Mouse (Mus musculus) heart, embryonic 11.5 days (tissue): ENCODE measurements at regions not wholly inside any gene's neighbourhood (a gene's known extent, or its start where the extent isn't known, plus 50 kb on each side); places are given as distances from the start of the nearest gene placed in this dataset.

ENCODE experiments used
- ATAC-seq: fragments of 200-750 bp; cut with Nextera tagmentation; replicated peaks from 2 replicates; pipeline ENCODE4 v1.8.0; 2017; ENCODE audit warnings: moderate library complexity; ENCODE audit not compliant: insufficient number of reproducible peaks, low FRiP score, low TSS enrichment
- H3K27ac ChIP-seq: fragments of 300-500 bp; sonication (generic); 2 replicates; pipeline ENCODE4 v1.5.1; 2014; ENCODE audit warnings: mild to moderate bottlenecking, low read depth, low read length
- H3K27me3 ChIP-seq: fragments of 300-500 bp; sonication (generic); 2 replicates; pipeline ENCODE4 v1.6.1; 2014; ENCODE audit warnings: mild to moderate bottlenecking, low read length, mixed read lengths; ENCODE audit not compliant: control insufficient read depth, insufficient read depth
- H3K36me3 ChIP-seq: fragments of 300-500 bp; sonication (generic); 2 replicates; pipeline ENCODE4 v1.6.1; 2014; ENCODE audit warnings: mild to moderate bottlenecking, low read length, moderate library complexity, mixed read lengths; ENCODE audit not compliant: control insufficient read depth, insufficient read depth
- H3K4me1 ChIP-seq: fragments of 300-500 bp; sonication (generic); 2 replicates; pipeline ENCODE4 v1.6.1; 2014; ENCODE audit warnings: low read length; ENCODE audit not compliant: control insufficient read depth, insufficient read depth
- H3K4me2 ChIP-seq: fragments of 300-500 bp; sonication (generic); 2 replicates; pipeline ENCODE4 v1.6.1; 2014; ENCODE audit warnings: mild to moderate bottlenecking, moderate library complexity
- H3K4me3 ChIP-seq: fragments of 300-500 bp; sonication (generic); 2 replicates; pipeline ENCODE4 v1.5.1; 2014; ENCODE audit warnings: low read depth, low read length
- H3K9ac ChIP-seq: fragments of 300-500 bp; sonication (generic); 2 replicates; pipeline ENCODE4 v1.6.1; 2014; ENCODE audit warnings: mild to moderate bottlenecking, low read depth, low read length, moderate library complexity
- H3K9me3 ChIP-seq: fragments of 300-500 bp; sonication (generic); replicated peaks from 2 replicates; pipeline ENCODE4 v1.6.1; 2016; ENCODE audit warnings: low read length; ENCODE audit not compliant: control insufficient read depth
- WGBS: fragments of 180-500 bp; shearing (Covaris S2); extraction: QIAGEN DNeasy Blood & Tissue Kit; methylation state at CpG from one replicate; pipeline ENCODE4 v1.1.7; 2014; ENCODE audit not compliant: insufficient replicate concordance; 5-methylcytosine and 5-hydroxymethylcytosine counted together

DNA sequence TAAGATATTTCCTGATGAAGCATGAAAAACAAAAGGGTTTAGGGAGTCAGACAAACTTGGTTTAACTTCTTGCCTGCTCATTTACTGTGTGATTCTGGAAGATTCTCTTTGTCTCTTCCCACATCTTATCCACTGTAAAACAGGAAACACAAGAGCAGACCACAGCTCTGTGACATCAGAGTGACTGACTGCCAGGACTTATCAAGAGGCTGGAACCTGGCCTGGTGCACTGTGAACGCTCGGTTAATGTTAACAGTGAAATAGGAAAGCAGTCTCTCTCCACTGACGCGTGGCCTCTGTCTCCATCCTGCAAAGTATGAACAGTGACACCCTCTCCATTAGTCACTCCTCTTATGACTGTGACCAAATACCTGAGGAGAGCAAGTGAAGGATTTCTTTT is 73.1 kb upstream of the Noct start:
- Histone ChIP-seq H3K27ac (no peak overlapping the region), H3K4me2 (no peak overlapping the region), H3K9ac (no peak overlapping the region), H3K4me3 (no peak overlapping the region), H3K36me3 (no peaks in the 10 kb centered on the region), H3K9me3 (no peaks in the 10 kb centered on the region), H3K4me1 (no peaks in the 10 kb centered on the region), H3K27me3 (no peaks in the 10 kb centered on the region)
- 46% methylated on average over 4 of the region's 4 CpGs for WGBS
- no peak for ATAC-seq

DNA sequence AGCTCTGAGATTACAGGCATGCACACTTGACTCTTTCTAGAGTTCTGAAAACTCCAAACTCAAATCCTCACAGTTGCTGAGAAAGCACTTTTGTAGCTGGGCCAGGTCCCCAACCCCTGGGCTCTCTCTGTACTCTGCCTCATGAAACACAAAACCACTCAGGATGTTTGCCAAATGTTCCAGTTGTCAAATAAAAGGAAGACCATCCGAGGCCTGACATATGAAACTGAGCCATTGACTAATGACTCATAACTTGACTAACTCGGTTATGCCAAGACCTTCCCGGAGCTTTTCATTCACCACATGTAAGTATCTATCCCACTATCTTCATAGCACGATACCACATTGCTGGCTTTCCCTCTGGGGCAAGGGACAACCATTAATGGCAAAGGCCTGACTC is 68.6 kb upstream of the Noct start:
- no peak overlapping the region for H3K27ac ChIP-seq
- no peak overlapping the region for H3K4me2 ChIP-seq
- H3K9me3 ChIP-seq: no peaks in the 10 kb centered on the region
- WGBS: 70% methylated on average over 4 of the region's 4 CpGs
- no peaks in the 10 kb centered on the region for H3K27me3 ChIP-seq
- H3K4me1 ChIP-seq: peaks cover 12% of the 10 kb centered on the region
- no peak overlapping the region for H3K9ac ChIP-seq
- no peaks in the 10 kb centered on the region for H3K36me3 ChIP-seq
- ATAC-seq: no peak
- no peak overlapping the region for H3K4me3 ChIP-seq

DNA sequence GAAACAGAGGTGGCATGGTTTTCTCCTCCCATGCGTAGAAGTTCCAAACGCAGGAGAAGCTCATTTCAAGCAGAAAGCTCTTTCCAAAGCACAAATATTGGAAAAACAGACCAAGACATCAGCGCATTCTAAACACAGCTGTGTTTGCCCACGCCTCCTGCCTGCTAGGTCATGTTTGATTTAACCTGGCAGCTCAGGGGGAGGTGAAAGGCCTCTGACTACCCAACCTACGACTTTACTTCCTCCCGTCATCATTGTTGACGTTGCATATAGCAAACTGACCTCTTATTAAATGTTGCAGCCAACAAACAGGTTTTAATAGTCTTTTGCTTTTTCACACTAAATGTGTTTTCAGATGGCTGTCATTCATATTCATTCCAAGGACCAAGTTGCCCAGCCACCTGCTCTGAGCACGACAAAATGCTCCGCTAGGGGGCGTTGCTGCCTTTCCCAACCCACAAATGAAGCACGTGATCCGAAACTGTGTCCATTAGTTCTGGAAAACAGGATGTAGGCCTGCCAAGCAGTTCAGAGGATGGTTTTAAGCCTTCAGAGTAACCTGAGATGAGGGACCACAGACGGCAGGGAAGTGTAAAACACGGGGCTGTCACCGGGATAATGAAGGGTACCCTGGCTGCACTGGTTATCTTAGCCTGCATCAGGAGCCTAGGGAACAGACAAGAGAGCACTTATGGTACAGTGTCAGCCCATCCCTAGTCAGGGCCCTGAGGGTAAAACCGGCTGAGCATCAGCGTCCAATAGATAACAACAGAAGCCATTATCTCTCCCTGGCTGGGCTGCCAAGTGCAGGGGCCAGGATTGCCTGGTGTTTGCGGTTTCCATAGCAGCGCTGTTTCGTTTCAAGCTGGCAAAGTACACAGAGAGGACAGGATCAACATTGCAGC is 67.6 kb upstream of the Noct start:
- H3K4me3 ChIP-seq: no peak overlapping the region
- WGBS: 31% methylated on average over 20 of the region's 20 CpGs
- H3K27ac ChIP-seq: no peak overlapping the region; the same call in 1 of the 2 replicates

DNA sequence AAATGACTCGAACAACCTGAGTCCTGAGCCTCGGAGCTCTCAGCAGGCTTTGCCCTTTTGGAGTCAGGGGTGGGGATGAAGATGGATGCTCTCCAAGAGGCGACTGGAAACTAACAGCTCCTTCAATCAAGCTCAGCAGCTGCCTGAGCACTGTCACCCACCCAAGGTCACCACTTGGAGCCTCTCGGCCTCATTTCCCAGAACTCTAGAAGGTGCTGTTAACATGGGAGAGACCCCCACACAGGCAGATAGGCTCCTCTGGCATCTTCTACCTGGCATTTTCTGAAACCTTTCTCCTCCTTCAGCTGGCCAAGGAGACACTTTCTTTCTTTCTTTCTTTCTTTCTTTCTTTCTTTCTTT is 67.0 kb upstream of the Noct start:
- H3K27me3 ChIP-seq: no peaks in the 10 kb centered on the region
- H3K4me2 ChIP-seq: peak overlapping the region; percentile 50
- H3K9me3 ChIP-seq: no peaks in the 10 kb centered on the region
- H3K9ac ChIP-seq: no peak overlapping the region
- no peak overlapping the region for H3K4me3 ChIP-seq
- no peak overlapping the region for H3K27ac ChIP-seq
- H3K4me1 ChIP-seq: peaks cover 12% of the 10 kb centered on the region
- 0 out of 2 replicates have a peak, but pooled peaks have one; percentile 28 for ATAC-seq
- no peaks in the 10 kb centered on the region for H3K36me3 ChIP-seq
- WGBS: 10% methylated on average over 4 of the region's 4 CpGs

More for the DNA sequence above, 67.6 kb upstream of the Noct start:
- Histone ChIP-seq H3K27me3 (no peaks in the 10 kb centered on the region), H3K4me2 (peak overlapping the region; percentile 50), H3K36me3 (no peaks in the 10 kb centered on the region), H3K9ac (no peak overlapping the region), H3K9me3 (no peaks in the 10 kb centered on the region), H3K4me1 (peaks cover 12% of the 10 kb centered on the region)
- ATAC-seq: peak; percentile 74; the same call in 1 of the 2 replicates

DNA sequence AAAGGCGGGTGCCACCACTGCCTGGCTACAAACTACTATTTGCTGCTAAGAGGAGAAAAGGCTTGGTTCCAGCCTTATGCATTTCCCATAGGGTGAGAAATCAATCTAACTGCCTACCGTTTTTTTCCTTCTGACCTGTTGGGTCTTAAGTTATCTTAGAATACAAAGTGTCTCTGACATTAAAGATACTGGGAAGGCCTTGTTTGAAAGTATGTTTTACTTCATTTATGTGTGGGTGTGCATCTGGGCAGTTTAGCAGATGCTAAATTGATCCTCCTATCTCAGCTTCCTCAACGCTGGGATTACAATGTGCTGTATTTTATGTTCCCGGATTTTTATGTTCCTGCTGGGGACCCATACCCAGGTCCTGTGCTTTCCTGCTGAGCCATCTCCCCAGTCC is 65.8 kb upstream of the Noct start:
- no peak overlapping the region for H3K27ac ChIP-seq

DNA sequence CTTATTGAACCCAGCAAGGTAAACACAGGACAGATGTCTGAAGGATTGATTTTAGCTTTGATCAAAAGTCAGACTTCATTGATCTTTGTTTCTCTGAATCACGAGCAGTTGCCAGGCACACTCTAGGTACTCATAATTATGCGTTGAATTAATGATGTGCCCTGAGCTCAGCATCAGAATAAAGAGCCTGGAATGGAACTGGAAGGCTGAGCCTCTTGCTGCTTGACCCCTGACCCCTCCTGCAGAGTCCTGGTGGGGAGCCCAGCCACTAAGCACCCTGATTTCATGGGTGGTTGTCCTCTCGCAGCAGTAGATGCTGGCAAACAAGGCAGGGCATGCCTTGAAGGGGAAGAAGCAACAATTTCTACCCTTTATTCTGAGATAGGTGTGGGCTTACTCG is 64.9 kb upstream of the Noct start:
- no peak overlapping the region for H3K4me2 ChIP-seq
- no peaks in the 10 kb centered on the region for H3K9me3 ChIP-seq
- no peak for ATAC-seq
- H3K9ac ChIP-seq: no peak overlapping the region
- no peaks in the 10 kb centered on the region for H3K27me3 ChIP-seq
- 68% methylated on average over 4 of the region's 4 CpGs for whole genome bisulfite sequencing
- no peak overlapping the region for H3K4me3 ChIP-seq
- H3K36me3 ChIP-seq: no peaks in the 10 kb centered on the region
- peaks cover 12% of the 10 kb centered on the region for H3K4me1 ChIP-seq
- no peak overlapping the region for H3K27ac ChIP-seq

More for the DNA sequence above, 65.8 kb upstream of the Noct start:
- no peak overlapping the region for H3K4me3 ChIP-seq
- no peaks in the 10 kb centered on the region for H3K9me3 ChIP-seq
- no peaks in the 10 kb centered on the region for H3K36me3 ChIP-seq
- no peak for ATAC-seq
- H3K9ac ChIP-seq: no peak overlapping the region
- no peaks in the 10 kb centered on the region for H3K27me3 ChIP-seq
- 65% methylated on average over 4 of the region's 4 CpGs for WGBS
- peaks cover 12% of the 10 kb centered on the region for H3K4me1 ChIP-seq
- no peak overlapping the region for H3K4me2 ChIP-seq

DNA sequence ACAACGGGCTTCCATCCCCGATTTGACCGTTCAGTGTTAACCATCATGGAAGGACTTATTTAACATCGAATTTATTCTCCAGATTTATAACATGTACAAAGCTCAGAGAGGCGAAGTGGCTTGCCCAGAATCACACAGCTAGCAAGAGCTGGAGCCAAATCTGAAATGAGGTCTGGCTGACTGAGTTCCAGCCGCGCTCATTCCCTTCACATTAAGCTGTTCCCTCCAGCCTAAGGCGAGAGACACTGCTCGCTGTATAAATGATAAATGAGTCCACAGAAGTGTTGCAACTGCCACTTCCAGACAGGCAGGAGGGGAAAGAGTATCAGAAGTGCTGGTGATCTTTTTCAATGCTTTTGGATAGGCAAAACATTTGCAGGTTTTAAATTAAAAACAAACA is 64.4 kb upstream of the Noct start:
- no peak overlapping the region for H3K9ac ChIP-seq

DNA sequence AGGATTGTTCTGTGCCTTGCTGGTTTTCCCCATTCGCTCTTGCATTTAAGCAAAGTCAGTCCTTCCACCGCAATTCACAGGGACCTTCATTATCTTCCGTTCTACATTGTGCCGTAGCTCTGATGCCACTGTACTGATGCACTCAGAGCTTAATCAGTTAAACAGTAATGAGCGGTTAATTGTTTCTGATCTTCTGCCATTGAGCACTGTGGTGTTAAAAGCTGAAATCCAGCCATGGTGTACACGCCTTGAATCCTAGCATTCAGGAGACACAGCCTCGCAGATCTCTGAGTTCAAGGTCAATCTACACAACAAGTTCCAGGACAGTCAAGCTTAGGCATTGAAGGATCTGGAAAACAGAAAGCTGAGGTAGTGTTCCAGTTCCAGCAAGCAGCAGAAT is 63.6 kb upstream of the Noct start:
- Histone ChIP-seq H3K27ac (no peak overlapping the region), H3K27me3 (no peaks in the 10 kb centered on the region), H3K4me1 (peaks cover 12% of the 10 kb centered on the region), H3K9me3 (no peaks in the 10 kb centered on the region), H3K9ac (no peak overlapping the region), H3K36me3 (no peaks in the 10 kb centered on the region), H3K4me3 (no peak overlapping the region), H3K4me2 (no peak overlapping the region)
- WGBS: 78% methylated on average over 7 of the region's 7 CpGs
- no peak for ATAC-seq

More for the DNA sequence above, 64.4 kb upstream of the Noct start:
- Histone ChIP-seq H3K4me3 (no peak overlapping the region), H3K36me3 (no peaks in the 10 kb centered on the region), H3K4me1 (peaks cover 12% of the 10 kb centered on the region), H3K27me3 (no peaks in the 10 kb centered on the region), H3K27ac (no peak overlapping the region), H3K9me3 (no peaks in the 10 kb centered on the region), H3K4me2 (no peak overlapping the region)
- 66% methylated on average over 9 of the region's 9 CpGs for WGBS
- no peak for ATAC-seq
